In the genomic region with DNA sequence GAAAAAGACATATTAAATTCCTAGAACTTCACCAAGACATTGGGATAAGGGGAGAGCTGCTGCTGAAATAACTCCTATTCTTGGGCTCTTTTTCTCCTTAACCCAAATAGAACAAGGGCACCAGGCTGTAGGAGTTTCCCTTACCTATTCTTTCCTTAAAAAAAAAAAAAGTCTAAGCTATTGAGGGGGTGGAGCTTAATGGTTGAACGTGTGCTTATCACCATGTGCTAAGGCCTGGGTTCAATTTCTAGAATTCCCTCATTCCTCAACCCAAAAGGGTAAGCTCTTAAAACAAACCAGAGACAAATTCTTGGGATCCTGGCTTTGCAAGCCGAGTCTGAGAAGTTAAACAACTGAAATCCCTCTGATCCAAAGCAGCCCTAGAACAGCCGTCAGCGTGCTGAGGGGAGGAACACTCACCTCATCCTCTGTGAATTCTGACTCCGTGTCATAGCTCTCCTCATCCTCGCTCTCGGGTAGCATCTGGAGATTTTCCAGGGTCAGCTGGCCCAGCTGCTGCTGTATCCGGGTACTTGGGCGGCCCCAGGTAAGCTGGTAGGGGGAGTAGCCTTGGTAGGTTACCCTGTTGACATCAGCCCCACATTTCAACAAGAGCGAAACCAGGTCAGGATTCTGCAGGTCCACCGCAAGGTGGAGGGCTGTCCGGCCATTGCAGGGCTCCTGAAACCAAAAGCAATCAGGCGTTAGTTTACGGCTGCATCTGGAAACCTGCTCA, we compare ENCODE assay signal across 9 mouse cellular contexts. TPM values are rescaled to one million over a fixed set of nuclear protein-coding genes. Genes with fewer than 3 reads are reported as not detected.
DNase-seq lines count a peak whose midpoint lies in the region; ATAC-seq and TF ChIP-seq lines count a peak whose summit lies in the region.
"Had no signal": no experiment of that assay in that cellular context is flagged by ENCODE, and none has a peak within 500 bp of the region (broad histone marks: within the 10 kb centered on the region; RNA-seq: fewer than 3 reads in every experiment).

No protein-coding gene starts in this region.

- H3K79me2 ChIP-seq in CH12.LX (replicated peaks; ENCODE audit: control insufficient read depth, extremely low read depth, insufficient read depth, poor library complexity, severe bottlenecking): peaks cover 30% of the 10 kb centered on the region

- no peak for DNase-seq in hindbrain, embryonic 11.5 days (ENCODE audit: low spot score)
- no peak for DNase-seq in CH12.LX (ENCODE audit: extremely low read depth)
- peak; percentile 13 for DNase-seq in T-cell, adult 2 months (ENCODE audit: low spot score)
- no peak for DNase-seq in liver, embryonic 14.5 days (ENCODE audit: low read depth in 3 of 3, low spot score in 3 of 3)
- DNase-seq in right cerebral cortex, postnatal 36 days (ENCODE audit: low spot score in 2 of 2): no peak
- DNase-seq in layer of hippocampus, postnatal 14 days (ENCODE audit: low spot score in 2 of 2): no peak
- DNase-seq: layer of hippocampus, adult 9-11 months had no signal

- no peak for ATAC-seq in hindbrain, embryonic 15.5 days (ENCODE audit: low FRiP score, low read depth)
- ATAC-seq in hindbrain, embryonic 11.5 days (ENCODE audit: low FRiP score): no peak
- ATAC-seq in liver, embryonic 14.5 days (ENCODE audit: insufficient read depth): no peak
- no peak for ATAC-seq in inflammation-experienced regulatory T-cells, adult 6 months

- no peak overlapping the region for H3K9ac ChIP-seq in hindbrain, embryonic 15.5 days
- no peak overlapping the region for H3K9ac ChIP-seq in hindbrain, embryonic 11.5 days (ENCODE audit: low read depth, low read length)
- H3K9ac ChIP-seq in CH12.LX (ENCODE audit: insufficient read depth, low read depth): peak overlapping the region; percentile 82
- H3K9ac ChIP-seq in liver, embryonic 14.5 days (replicated peaks): no peak overlapping the region

- peak; percentile 55 for TF ChIP-seq POLR2A in CH12.LX (IDR thresholded peaks at IDR 0.05; ENCODE audit: low read depth, low read length)

- dilution Hi-C loops in CH12.LX (cut with MboI; ENCODE audit: extremely low pct_ligation_motif_present, extremely low pct_unique_long_range_greater_than_20kb, low sequenced_read_pairs): no loop called here

- peaks cover 33% of the 10 kb centered on the region for H3K4me1 ChIP-seq in hindbrain, embryonic 15.5 days (replicated peaks)
- H3K4me1 ChIP-seq in hindbrain, embryonic 11.5 days (replicated peaks; ENCODE audit: control insufficient read depth, insufficient read depth, low read length): no peaks in the 10 kb centered on the region
- H3K4me1 ChIP-seq in CH12.LX (ENCODE audit: control insufficient read depth in 1 of 2, insufficient read depth in 2 of 2): peaks cover 13 to 55% of the 10 kb centered on the region in 2 experiments
- H3K4me1 ChIP-seq in liver, embryonic 14.5 days (replicated peaks; ENCODE audit: control insufficient read depth in 2 of 2, insufficient read depth in 2 of 2, low read length in 1 of 2): peaks cover 5 to 20% of the 10 kb centered on the region in 2 experiments

- 86% methylated on average over 14 of the region's 14 CpGs for WGBS in hindbrain, embryonic 15.5 days
- WGBS in hindbrain, embryonic 11.5 days: 87% methylated on average over 14 of the region's 14 CpGs
- WGBS in liver, embryonic 14.5 days (ENCODE audit: insufficient replicate concordance): 82% methylated on average over 14 of the region's 14 CpGs

- no peak; the same call in 1 of the 2 replicates for TF ChIP-seq RAD21 in CH12.LX (IDR thresholded peaks at IDR 0.05; ENCODE audit: low read depth, low read length)

- TF ChIP-seq EP300 in CH12.LX (IDR thresholded peaks at IDR 0.05; ENCODE audit: low read length): no peak
- TF ChIP-seq EP300 in liver, embryonic 14.5 days (IDR thresholded peaks at IDR 0.05; ENCODE audit: low read depth): no peak

- H3K9me3 ChIP-seq in hindbrain, embryonic 15.5 days: no peaks in the 10 kb centered on the region
- no peaks in the 10 kb centered on the region for H3K9me3 ChIP-seq in hindbrain, embryonic 11.5 days (ENCODE audit: control insufficient read depth, low read length)
- H3K9me3 ChIP-seq in CH12.LX (replicated peaks; ENCODE audit: low read length): no peaks in the 10 kb centered on the region
- no peaks in the 10 kb centered on the region for H3K9me3 ChIP-seq in liver, embryonic 14.5 days (ENCODE audit: control insufficient read depth, low read length)

- peaks cover 27% of the 10 kb centered on the region for H3K36me3 ChIP-seq in hindbrain, embryonic 15.5 days
- H3K36me3 ChIP-seq in hindbrain, embryonic 11.5 days (ENCODE audit: control insufficient read depth, insufficient read depth, low read length): no peaks in the 10 kb centered on the region
- H3K36me3 ChIP-seq in CH12.LX (replicated peaks in 1 of 2; ENCODE audit: control insufficient read depth in 1 of 2, insufficient read depth in 1 of 2, low read length in 1 of 2): peaks cover 41 to 58% of the 10 kb centered on the region in 2 experiments
- H3K36me3 ChIP-seq in liver, embryonic 14.5 days (replicated peaks; ENCODE audit: control insufficient read depth, insufficient read depth, low read depth): peaks cover 6% of the 10 kb centered on the region

- no peaks in the 10 kb centered on the region for H3K27me3 ChIP-seq in hindbrain, embryonic 15.5 days
- no peaks in the 10 kb centered on the region for H3K27me3 ChIP-seq in hindbrain, embryonic 11.5 days (ENCODE audit: control insufficient read depth, insufficient read depth, low read length)
- H3K27me3 ChIP-seq in CH12.LX (replicated peaks): no peaks in the 10 kb centered on the region
- H3K27me3 ChIP-seq in liver, embryonic 14.5 days (ENCODE audit: control insufficient read depth, insufficient read depth, low read length): no peaks in the 10 kb centered on the region

- no peak overlapping the region for H3K4me3 ChIP-seq in hindbrain, embryonic 15.5 days
- no peak overlapping the region for H3K4me3 ChIP-seq in hindbrain, embryonic 11.5 days (ENCODE audit: low read depth, low read length)
- H3K4me3 ChIP-seq in CH12.LX (replicated peaks in 1 of 3; ENCODE audit: low read depth in 2 of 3, low read length in 2 of 3, poor library complexity in 1 of 3): peak overlapping the region; percentile 81 to 94 (median 89)
- no peak overlapping the region for H3K4me3 ChIP-seq in liver, embryonic 14.5 days (ENCODE audit: insufficient read depth in 1 of 2, low read depth in 2 of 2, low read length in 2 of 2)

- in situ Hi-C loops in CH12.LX (cut with MboI; ENCODE audit: low pct_ligation_motif_present, low pct_unique_long_range_greater_than_20kb, low sequenced_read_pairs): loop anchor here (5.0 to 10.0 kb wide), 2 partner anchors 48 to 105 kb away; partner anchors contain the start of gene Psma6

- TF ChIP-seq CTCF in CH12.LX (conservative IDR thresholded peaks at IDR 0.05 in 1 of 2, IDR thresholded peaks at IDR 0.05 in 1 of 2; ENCODE audit: low read depth in 2 of 2, low read length in 2 of 2): peak in 1 of 2 experiments; percentile 21; a peak in 1 of 4 replicates
- TF ChIP-seq CTCF in liver, embryonic 14.5 days (IDR thresholded peaks at IDR 0.05; ENCODE audit: low read depth): no peak

- H3K4me2 ChIP-seq in hindbrain, embryonic 15.5 days: peak overlapping the region; percentile 95
- no peak overlapping the region for H3K4me2 ChIP-seq in hindbrain, embryonic 11.5 days (replicated peaks; ENCODE audit: low read depth, low read length)
- peak overlapping the region; percentile 89 for H3K4me2 ChIP-seq in CH12.LX (ENCODE audit: insufficient read depth, low read depth, poor library complexity, severe bottlenecking)
- H3K4me2 ChIP-seq in liver, embryonic 14.5 days (ENCODE audit: low read depth): peak overlapping the region; percentile 91; the same call in 1 of the 2 replicates

- H3K27ac ChIP-seq in hindbrain, embryonic 15.5 days (replicated peaks): no peak overlapping the region
- no peak overlapping the region for H3K27ac ChIP-seq in hindbrain, embryonic 11.5 days (ENCODE audit: low read depth, low read length)
- peak overlapping the region; percentile 98 for H3K27ac ChIP-seq in CH12.LX (ENCODE audit: insufficient read depth, low read depth)
- H3K27ac ChIP-seq in liver, embryonic 14.5 days: no peak overlapping the region

TF ChIP-seq in CH12.LX, 34 proteins besides CTCF, POLR2A, EP300 and RAD21 (continues in another document):
- TF ChIP-seq USF2 (conservative IDR thresholded peaks at IDR 0.05; ENCODE audit: low read depth, low read length) (no peak; the same call in 1 of the 2 replicates), BHLHE40 (IDR thresholded peaks at IDR 0.05; ENCODE audit: low read depth, low read length) (no peak), NELFE (IDR thresholded peaks at IDR 0.05; ENCODE audit: low read depth, low read length) (no peak), TBP (conservative IDR thresholded peaks at IDR 0.05; ENCODE audit: low read depth, low read length) (peak; percentile 29; the same call in 1 of the 2 replicates), NRF1 (IDR thresholded peaks at IDR 0.05; ENCODE audit: low read depth, low read length) (no peak), UBTF (IDR thresholded peaks at IDR 0.05; ENCODE audit: low read depth, low read length) (peak; percentile 26; the same call in 1 of the 2 replicates), MAX (IDR thresholded peaks at IDR 0.05; ENCODE audit: low read length) (peak; percentile 76), MYC (IDR thresholded peaks at IDR 0.05; ENCODE audit: low read depth, low read length) (peak; percentile 96), MAFK (IDR thresholded peaks at IDR 0.05; ENCODE audit: insufficient replicate concordance, low read length) (no peak), TCF12 (IDR thresholded peaks at IDR 0.05; ENCODE audit: low read depth, low read length) (peak; percentile 30; the same call in 1 of the 2 replicates), SMC3 (IDR thresholded peaks at IDR 0.05; ENCODE audit: low read depth, low read length) (no peak; the same call in none of the 2 replicates), SIN3A (IDR thresholded peaks at IDR 0.05; ENCODE audit: low read length) (peak; percentile 80), KAT2A (IDR thresholded peaks at IDR 0.05; ENCODE audit: insufficient replicate concordance, low read length) (0 out of 2 replicates have a peak, but pooled peaks have one; percentile 37), JUN (IDR thresholded peaks at IDR 0.05; ENCODE audit: insufficient read depth, low read depth, low read length) (no peak), MXI1 (IDR thresholded peaks at IDR 0.05; ENCODE audit: low read depth, low read length) (no peak; the same call in none of the 2 replicates)

RNA-seq across cellular contexts. Expression of gene Nfkbia, which starts 2.3 kb away (rescaled TPM):
- 61.6 and 62.6 TPM in 2 replicates for polyA plus RNA-seq in hindbrain, embryonic 15.5 days (2015; fragmentation: Nextera tagmentation; extraction: Ambion mirVana)
- 43.3 and 46.9 TPM in 2 replicates for polyA plus RNA-seq in hindbrain, embryonic 11.5 days (2014; fragmentation: Nextera tagmentation; extraction: Ambion mirVana)
- total RNA-seq in CH12.LX (2012; rRNA removed) (465 and 702 TPM in 2 replicates), CH12.LX (2014; rRNA removed) (138 and 178 TPM in 2 replicates)
- polyA plus RNA-seq in CH12.LX (2012; ENCODE audit: insufficient read length, low read depth): 115 and 143 TPM in 2 replicates
- polyA plus RNA-seq in liver, embryonic 14.5 days (2012; rRNA removed): 8.1 and 8.8 TPM in 2 replicates
- 11.8 and 12.4 TPM in 2 replicates for polyA plus RNA-seq in liver, embryonic 14.5 days (2014; fragmentation: Nextera tagmentation; extraction: Ambion mirVana)
- 100 to 1,000 TPM; 545 to 574 (median 562) TPM for polyA plus RNA-seq in inflammation-experienced regulatory T-cells, adult 6 months (2017; shearing (Covaris generic))
- total RNA-seq in layer of hippocampus, postnatal 14 days (2021): 10 to 100 TPM; 35.2 to 43.8 TPM

Comparison
In these comparisons a context has a peak if more than half of its experiments do, and no peak if none do; other contexts are left out.
1. H3K4me3 ChIP-seq: peak in CH12.LX (3 of 3); none in hindbrain, embryonic 15.5 days (single experiment), hindbrain, embryonic 11.5 days (single experiment) and liver, embryonic 14.5 days (0 of 2).